Mouse (Mus musculus) splenic B cell, adult 2 months (primary cell): ENCODE data around the gene Nrp1.

Experiments
- DNase-seq: peaks from one replicate; pipeline ENCODE4 v3.0.0-alpha.2; 2011; ENCODE audit warnings: low read depth, low spot score
- H3K27me3 ChIP-seq: 2 replicates; pipeline ENCODE4 v1.6.1; 2012; ENCODE audit warnings: mild to moderate bottlenecking, low read length, moderate library complexity, mixed read lengths; ENCODE audit not compliant: control insufficient read depth, poor library complexity, insufficient read depth, severe bottlenecking
- H3K36me3 ChIP-seq: 2 replicates; pipeline ENCODE4 v1.6.1; 2012; ENCODE audit warnings: mild to moderate bottlenecking, low read length, moderate library complexity, mixed read lengths; ENCODE audit not compliant: control insufficient read depth, poor library complexity, insufficient read depth, severe bottlenecking

Gene Nrp1

DNA sequence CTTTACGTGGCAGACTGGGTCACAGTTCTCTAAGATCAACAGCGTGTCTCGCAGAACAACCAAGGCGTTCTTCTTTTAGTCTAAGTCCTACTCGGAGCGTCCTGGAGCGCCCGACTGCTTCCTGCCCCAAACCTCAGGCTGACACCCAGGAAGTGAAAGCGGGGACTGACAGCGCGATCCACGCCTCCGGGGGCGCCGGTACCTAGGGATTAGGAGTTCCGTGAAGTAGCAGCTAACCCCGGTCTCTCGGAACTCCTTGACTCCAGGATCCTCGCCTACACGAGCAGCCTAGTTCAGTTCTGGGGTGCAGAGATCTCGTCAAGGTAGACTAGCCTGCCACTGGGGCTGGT is at the start of gene Nrp1:
Nrp1 (plus strand) TSS at position 199 of the 350 bp plus-strand sequence.
- peak; percentile 20 for DNase-seq
- Histone ChIP-seq H3K36me3 (no peaks in the 10 kb centered on the region), H3K27me3 (no peaks in the 10 kb centered on the region)

DNA sequence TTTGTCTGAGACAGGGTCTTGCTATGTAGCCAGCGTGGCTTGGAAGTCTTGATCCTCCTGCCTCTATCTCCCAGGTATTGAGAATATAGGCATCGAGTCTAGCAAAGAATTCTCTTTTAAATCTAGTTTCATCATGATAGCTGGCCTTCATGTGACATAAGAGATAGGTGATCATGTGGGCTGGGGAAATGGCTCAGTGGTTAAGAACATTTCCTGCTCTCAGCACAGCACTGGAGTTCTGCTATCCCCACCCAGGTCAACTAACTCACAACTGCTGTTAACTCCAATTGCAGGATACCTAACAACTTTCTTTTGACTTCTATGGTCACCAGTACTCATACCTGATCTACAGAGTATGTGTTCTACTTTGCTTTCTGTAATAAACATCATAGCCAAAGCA is 37.6 kb upstream of the Nrp1 start:
- H3K27me3 ChIP-seq = no peaks in the 10 kb centered on the region
- DNase-seq = no peak
- no peaks in the 10 kb centered on the region for H3K36me3 ChIP-seq

GRCm38 (mm10) chr8:128327281-128327680 is 31.1 kb upstream of the Nrp1 start:
- no peak for DNase-seq

GRCm38 (mm10) chr8:128327922-128328321 is 30.5 kb upstream of the Nrp1 start:
- H3K27me3 ChIP-seq = no peaks in the 10 kb centered on the region
- no peaks in the 10 kb centered on the region for H3K36me3 ChIP-seq
- no peak for DNase-seq

More at GRCm38 (mm10) chr8:128327281-128327680, 31.1 kb upstream of the Nrp1 start:
- Histone ChIP-seq H3K27me3 (no peaks in the 10 kb centered on the region), H3K36me3 (no peaks in the 10 kb centered on the region)

- no peaks in the 10 kb centered on the region for H3K36me3 ChIP-seq
- no peak for DNase-seq
- no peaks in the 10 kb centered on the region for H3K27me3 ChIP-seq
These were observed 28.9 kb upstream of the Nrp1 start for GRCm38 (mm10) chr8:128329502-128329901.

DNA sequence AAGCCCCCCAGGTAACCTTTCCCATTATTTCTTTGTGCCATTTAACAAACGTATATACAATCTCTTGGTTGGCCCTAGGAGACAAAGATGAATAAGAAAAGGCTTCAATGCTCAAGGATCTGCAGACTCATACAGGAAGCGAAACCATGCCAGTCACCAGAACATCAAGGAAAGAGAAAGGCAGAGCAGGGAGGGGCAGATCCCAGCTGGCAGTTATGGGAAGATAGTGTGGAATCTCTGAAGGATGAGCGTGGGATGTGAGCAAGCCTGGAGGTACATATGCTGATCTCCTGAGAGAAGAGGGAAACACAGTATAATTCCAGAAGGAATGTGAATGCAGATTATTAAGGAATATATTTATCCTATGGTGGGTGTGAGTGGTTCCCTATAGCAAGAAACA is 22.4 kb upstream of the Nrp1 start:
- DNase-seq = no peak
- H3K36me3 ChIP-seq = no peaks in the 10 kb centered on the region
- no peaks in the 10 kb centered on the region; the same call in 1 of the 2 replicates for H3K27me3 ChIP-seq

DNA sequence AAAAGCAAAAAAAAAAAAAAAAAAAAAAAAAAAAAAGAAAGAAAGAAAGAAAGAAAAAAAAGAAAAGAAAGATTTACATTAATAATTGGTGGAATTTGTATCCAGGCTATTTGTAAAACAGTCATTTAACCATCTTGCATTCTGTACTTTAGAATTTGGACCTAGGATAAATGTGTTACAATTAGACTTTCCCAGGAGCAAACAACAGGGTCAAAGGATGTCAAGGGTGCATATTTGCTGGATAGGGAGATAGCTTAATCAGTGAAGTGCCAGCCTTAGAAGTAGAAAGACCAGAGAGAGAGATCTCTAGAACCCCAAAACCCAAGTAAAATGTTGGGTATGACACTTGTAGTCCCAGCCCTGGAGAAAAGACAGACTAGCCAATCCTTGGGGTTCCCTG is 19.5 kb upstream of the Nrp1 start:
- H3K27me3 ChIP-seq = no peaks in the 10 kb centered on the region; the same call in 1 of the 2 replicates
- H3K36me3 ChIP-seq = no peaks in the 10 kb centered on the region
- DNase-seq = no peak

GRCm38 (mm10) chr8:128339521-128339920 is 18.9 kb upstream of the Nrp1 start:
- DNase-seq = no peak
- H3K27me3 ChIP-seq = no peaks in the 10 kb centered on the region; the same call in 1 of the 2 replicates
- H3K36me3 ChIP-seq = no peaks in the 10 kb centered on the region

DNA sequence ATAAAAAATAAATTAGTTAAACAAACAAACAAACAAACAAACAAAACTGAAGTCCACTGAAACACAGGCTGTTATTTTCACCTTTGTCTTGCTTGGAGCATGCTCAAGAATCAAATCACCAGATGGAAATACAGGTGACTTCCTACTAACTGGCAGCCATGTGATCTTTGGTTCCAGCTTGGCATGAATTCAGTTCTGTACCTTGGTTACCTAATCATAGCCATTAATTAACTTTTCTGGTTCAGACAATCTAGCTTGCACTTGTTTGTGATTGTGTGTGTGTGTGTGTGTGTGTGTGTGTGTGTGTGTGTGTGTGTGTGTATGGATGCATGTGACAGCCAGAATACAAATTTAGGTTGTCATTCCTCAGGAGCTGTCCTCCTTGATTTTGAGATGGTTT is 8.0 kb upstream of the Nrp1 start:
- no peaks in the 10 kb centered on the region for H3K36me3 ChIP-seq
- no peaks in the 10 kb centered on the region for H3K27me3 ChIP-seq
- DNase-seq = no peak

GRCm38 (mm10) chr8:128351211-128351610 is 7.2 kb upstream of the Nrp1 start:
- no peaks in the 10 kb centered on the region for H3K36me3 ChIP-seq
- no peak for DNase-seq
- no peaks in the 10 kb centered on the region for H3K27me3 ChIP-seq

GRCm38 (mm10) chr8:128352821-128353220 is 5.6 kb upstream of the Nrp1 start:
- DNase-seq = peak; percentile 36
- Histone ChIP-seq H3K27me3 (no peaks in the 10 kb centered on the region), H3K36me3 (no peaks in the 10 kb centered on the region)

DNA sequence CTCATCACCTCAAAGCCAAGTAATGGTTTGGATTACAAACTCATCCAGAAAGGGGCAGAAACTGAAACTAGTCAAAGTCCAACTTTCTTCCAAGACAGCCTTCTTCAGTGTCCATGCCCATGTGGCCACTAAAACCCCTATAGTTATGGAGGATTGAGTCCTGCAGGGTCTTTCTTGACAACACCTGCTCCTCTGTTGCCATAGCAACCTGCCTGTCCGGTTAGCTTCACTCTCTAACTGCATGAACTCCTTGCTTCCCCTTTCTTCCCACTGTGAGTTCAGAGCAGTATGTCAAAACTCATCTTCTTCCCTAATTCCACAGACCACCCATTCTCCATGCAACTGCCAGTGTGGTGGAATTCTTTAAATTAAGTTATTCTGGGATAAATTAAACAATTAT is 4.4 kb upstream of the Nrp1 start:
- Histone ChIP-seq H3K36me3 (no peaks in the 10 kb centered on the region), H3K27me3 (no peaks in the 10 kb centered on the region)
- peak; percentile 11 for DNase-seq

DNA sequence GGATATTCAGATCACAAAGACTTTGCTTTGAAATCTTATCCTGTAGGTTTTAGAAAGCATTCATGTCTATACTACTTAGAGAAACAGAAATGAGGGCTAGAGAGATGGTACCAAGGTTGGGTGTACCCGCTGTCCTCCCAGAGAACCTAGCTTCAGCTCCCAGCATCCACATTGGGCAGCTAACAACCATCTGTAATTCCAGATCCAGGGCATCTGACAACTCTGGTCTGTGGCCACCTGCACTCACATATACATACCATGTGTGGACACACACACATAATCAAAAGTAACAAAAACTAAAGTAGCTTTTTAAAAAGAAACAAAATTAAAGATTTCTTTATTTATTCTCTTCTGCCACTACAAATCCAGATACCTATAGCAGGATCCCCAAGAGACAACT is 3.3 kb upstream of the Nrp1 start:
- DNase-seq = no peak
- no peaks in the 10 kb centered on the region for H3K27me3 ChIP-seq
- H3K36me3 ChIP-seq = no peaks in the 10 kb centered on the region

GRCm38 (mm10) chr8:128356170-128356569 is 2.2 kb upstream of the Nrp1 start:
- H3K27me3 ChIP-seq = no peaks in the 10 kb centered on the region
- H3K36me3 ChIP-seq = no peaks in the 10 kb centered on the region
- DNase-seq = no peak

DNA sequence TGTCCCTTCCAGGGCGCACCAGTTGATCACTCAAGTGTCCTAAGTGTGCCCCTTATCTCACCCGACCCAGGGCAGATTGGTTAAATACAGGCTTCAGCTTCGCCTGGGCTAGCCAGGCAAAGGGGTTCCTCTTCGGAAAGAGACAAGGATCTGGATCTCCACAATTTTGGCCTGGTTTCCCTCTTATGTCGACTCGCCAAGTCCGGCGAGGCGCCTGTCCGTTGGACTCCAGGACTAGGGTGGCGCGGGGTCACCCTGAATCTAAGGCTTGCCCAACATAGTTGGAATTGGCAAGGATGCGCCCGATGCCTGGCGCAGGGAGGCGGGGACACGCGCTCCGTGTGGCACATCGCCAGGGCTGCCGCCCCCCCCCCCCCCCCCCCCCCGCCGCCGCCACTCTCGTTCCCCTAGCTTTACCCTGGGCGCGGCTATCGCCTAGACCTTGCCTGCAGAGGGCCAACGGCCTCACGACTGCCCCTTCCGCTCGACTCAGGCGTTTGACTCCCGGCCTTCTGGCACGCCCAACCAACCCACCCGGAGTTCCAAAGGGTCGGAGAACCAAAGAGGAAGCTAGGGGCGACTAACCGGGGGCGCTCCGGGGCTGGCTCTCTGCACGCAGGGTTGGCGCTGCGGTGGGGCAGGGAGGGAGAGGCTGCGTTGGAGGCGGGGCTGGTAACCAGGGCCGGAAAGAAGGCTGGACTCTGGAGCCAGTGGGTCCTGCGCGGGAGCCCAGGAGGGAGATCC is 1.4 kb upstream of the Nrp1 start:
- DNase-seq = peak; percentile 26
- Histone ChIP-seq H3K36me3 (no peaks in the 10 kb centered on the region), H3K27me3 (no peaks in the 10 kb centered on the region)
